In the genomic region with DNA sequence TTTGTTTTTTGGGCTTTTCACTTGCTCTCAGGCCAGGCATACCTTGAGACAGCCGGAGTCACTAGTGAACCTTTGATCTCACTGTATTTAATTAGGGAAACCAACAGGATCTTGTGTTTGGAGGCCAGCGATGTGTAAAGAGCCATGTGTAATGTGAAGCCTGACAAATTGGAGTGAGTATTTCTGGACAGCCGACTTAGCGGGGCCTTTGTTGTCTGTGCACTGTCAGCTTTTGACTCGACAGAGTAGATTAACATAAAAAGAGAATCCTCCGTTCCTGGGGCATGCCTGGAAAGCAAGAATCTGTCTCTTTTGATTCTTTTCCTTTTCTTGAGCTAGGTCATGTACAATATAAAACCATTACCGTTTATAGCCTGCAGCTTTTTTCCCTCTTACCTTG, we compare ENCODE assay signal across 13 mouse cellular contexts.
DNase-seq lines count a peak whose midpoint lies in the region; ATAC-seq and TF ChIP-seq lines count a peak whose summit lies in the region.
"Had no signal": no experiment of that assay in that cellular context is flagged by ENCODE, and none has a peak within 500 bp of the region (broad histone marks: within the 10 kb centered on the region; RNA-seq: fewer than 3 reads in every experiment).

No protein-coding gene starts in this region.

- ATAC-seq in kidney, embryonic 16.5 days (ENCODE audit: low FRiP score, low TSS enrichment) = peak; percentile 88; the same call in 1 of the 2 replicates
- peak; percentile 85 for ATAC-seq in forebrain, embryonic 14.5 days
- ATAC-seq in limb, embryonic 13.5 days (ENCODE audit: low FRiP score, low read depth) = no peak

- H3K27ac ChIP-seq in kidney, embryonic 16.5 days (ENCODE audit: low read length) = no peak overlapping the region
- H3K27ac ChIP-seq in forebrain, embryonic 14.5 days (ENCODE audit: low read depth, low read length) = no peak overlapping the region
- no peak overlapping the region for H3K27ac ChIP-seq in limb, embryonic 13.5 days
- H3K27ac ChIP-seq in heart, adult 2 months = no peak overlapping the region
- H3K27ac ChIP-seq: gastrocnemius, adult 2 months; layer of hippocampus, adult 2 months; limb, embryonic 15.5 days had no signal

- no peak for TF ChIP-seq CTCF in heart, adult 2 months (IDR thresholded peaks at IDR 0.05)

- 0 out of 2 replicates have a peak, but pooled peaks cover 4% of the 10 kb centered on the region for H3K4me1 ChIP-seq in kidney, embryonic 16.5 days (ENCODE audit: insufficient read depth, low read length)
- H3K4me1 ChIP-seq in forebrain, embryonic 14.5 days (ENCODE audit: control insufficient read depth, insufficient read depth, low read length) = no peaks in the 10 kb centered on the region
- H3K4me1 ChIP-seq in limb, embryonic 13.5 days = no peaks in the 10 kb centered on the region
- no peaks in the 10 kb centered on the region for H3K4me1 ChIP-seq in heart, adult 2 months (ENCODE audit: control insufficient read depth, insufficient read depth, low read length)
- H3K4me1 ChIP-seq: limb, embryonic 15.5 days had no signal

- no peaks in the 10 kb centered on the region for H3K79me2 ChIP-seq in heart, adult 2 months (replicated peaks; ENCODE audit: control insufficient read depth, insufficient read depth, low read length)

- H3K9me3 ChIP-seq in kidney, embryonic 16.5 days (ENCODE audit: low read length) = no peaks in the 10 kb centered on the region
- no peaks in the 10 kb centered on the region for H3K9me3 ChIP-seq in forebrain, embryonic 14.5 days (replicated peaks; ENCODE audit: control insufficient read depth, low read length)
- no peaks in the 10 kb centered on the region for H3K9me3 ChIP-seq in limb, embryonic 13.5 days
- H3K9me3 ChIP-seq: limb, embryonic 15.5 days had no signal

- no peak for TF ChIP-seq POLR2A in heart, adult 2 months (IDR thresholded peaks at IDR 0.05; ENCODE audit: insufficient read depth, low read depth, low read length)

- H3K27me3 ChIP-seq in kidney, embryonic 16.5 days (ENCODE audit: insufficient read depth, low read length) = no peaks in the 10 kb centered on the region
- no peaks in the 10 kb centered on the region for H3K27me3 ChIP-seq in forebrain, embryonic 14.5 days (replicated peaks; ENCODE audit: control insufficient read depth, insufficient read depth, low read length)
- H3K27me3 ChIP-seq in limb, embryonic 13.5 days = no peaks in the 10 kb centered on the region
- no peaks in the 10 kb centered on the region for H3K27me3 ChIP-seq in heart, adult 2 months (ENCODE audit: control insufficient read depth, insufficient read depth, low read length)
- H3K27me3 ChIP-seq: limb, embryonic 15.5 days had no signal

- H3K36me3 ChIP-seq in kidney, embryonic 16.5 days (ENCODE audit: insufficient read depth, low read length) = no peaks in the 10 kb centered on the region
- no peaks in the 10 kb centered on the region for H3K36me3 ChIP-seq in forebrain, embryonic 14.5 days (ENCODE audit: control insufficient read depth, insufficient read depth, low read length)
- H3K36me3 ChIP-seq in limb, embryonic 13.5 days = no peaks in the 10 kb centered on the region
- H3K36me3 ChIP-seq in heart, adult 2 months (ENCODE audit: control insufficient read depth, insufficient read depth, low read length) = no peaks in the 10 kb centered on the region
- H3K36me3 ChIP-seq: limb, embryonic 15.5 days had no signal

- TF ChIP-seq EP300 in heart, adult 2 months (IDR thresholded peaks at IDR 0.05; ENCODE audit: insufficient read depth, low read depth, low read length) = no peak

- no peak for DNase-seq in kidney, adult 18-20 months
- DNase-seq in forebrain, embryonic 14.5 days (ENCODE audit: low spot score) = peak; percentile 62
- DNase-seq in retina, postnatal 1 day = peak; percentile 53
- DNase-seq in gastrocnemius, postnatal 14 days = no peak
- no peak for DNase-seq in ovary, postnatal 10 days (ENCODE audit: low spot score)
- DNase-seq in heart, adult 2 months = no peak
- DNase-seq: B cell, adult 2 months; gastrocnemius, adult 2 months; heart, postnatal 10 days had no signal

- H3K9ac ChIP-seq in kidney, embryonic 16.5 days (replicated peaks; ENCODE audit: low read length) = no peak overlapping the region
- no peak overlapping the region for H3K9ac ChIP-seq in forebrain, embryonic 14.5 days (ENCODE audit: low read length)
- no peak overlapping the region for H3K9ac ChIP-seq in limb, embryonic 13.5 days
- no peak overlapping the region for H3K9ac ChIP-seq in heart, adult 2 months (ENCODE audit: low read depth, low read length)
- H3K9ac ChIP-seq: limb, embryonic 15.5 days had no signal

- no peak overlapping the region for H3K4me3 ChIP-seq in kidney, embryonic 16.5 days (ENCODE audit: low read length)
- H3K4me3 ChIP-seq in forebrain, embryonic 14.5 days (ENCODE audit: low read depth, low read length) = no peak overlapping the region
- H3K4me3 ChIP-seq in limb, embryonic 13.5 days = no peak overlapping the region
- no peak overlapping the region for H3K4me3 ChIP-seq in heart, adult 2 months
- H3K4me3 ChIP-seq: gastrocnemius, adult 2 months; layer of hippocampus, adult 2 months; limb, embryonic 15.5 days had no signal

- intact Hi-C loops in gastrocnemius, postnatal 14 days (cut with DNase I; ENCODE audit: low total_unique reads) = no loop called here
- intact Hi-C loops in heart, adult 2 months (cut with DNase I) = no loop called here

- H3K4me2 ChIP-seq in kidney, embryonic 16.5 days (replicated peaks; ENCODE audit: low read depth, low read length) = no peak overlapping the region; the same call in 1 of the 2 replicates
- no peak overlapping the region for H3K4me2 ChIP-seq in forebrain, embryonic 14.5 days (ENCODE audit: low read length)
- peak overlapping the region; percentile 7; the same call in 1 of the 2 replicates for H3K4me2 ChIP-seq in limb, embryonic 13.5 days (replicated peaks)
- H3K4me2 ChIP-seq: limb, embryonic 15.5 days had no signal

- 26% methylated on average over 7 of the region's 7 CpGs for WGBS in kidney, embryonic 16.5 days
- WGBS in forebrain, embryonic 14.5 days = 6% methylated on average over 7 of the region's 7 CpGs
- 17% methylated on average over 7 of the region's 7 CpGs for WGBS in limb, embryonic 13.5 days
- 62% methylated on average over 7 of the region's 7 CpGs for WGBS in heart, adult 2 months

Comparison
In these comparisons a context has a peak if more than half of its experiments do, and no peak if none do; other contexts are left out.
1. DNase-seq: peak in forebrain, embryonic 14.5 days (single experiment) and retina, postnatal 1 day (single experiment); none in kidney, adult 18-20 months (single experiment), gastrocnemius, postnatal 14 days (single experiment), ovary, postnatal 10 days (single experiment) and heart, adult 2 months (0 of 2).